ENCODE assay signal across 8 mouse cellular contexts in genomic region chr7:139390380-139390779, GRCm38 (mm10). TPM values are rescaled to one million over a fixed set of nuclear protein-coding genes. Genes with fewer than 3 reads are reported as not detected.
A peak's percentile ranks its signal among the peaks of the same experiment; 100 is the strongest.
DNase-seq lines count a peak whose midpoint lies in the region; ATAC-seq lines count a peak whose summit lies in the region.

No protein-coding gene starts in this region.

- no peak for ATAC-seq in hindbrain, embryonic 11.5 days (ENCODE audit: low FRiP score)
- no peak for ATAC-seq in hindbrain, embryonic 14.5 days (ENCODE audit: low FRiP score)
- no peak for ATAC-seq in midbrain, embryonic 15.5 days (replicated peaks)
- no peak for ATAC-seq in granulocyte monocyte progenitor cell, adult 5-6 weeks (replicated peaks; ENCODE audit: poor library complexity, severe bottlenecking)

- no peak overlapping the region for H3K27ac ChIP-seq in hindbrain, embryonic 10.5 days
- H3K27ac ChIP-seq in hindbrain, embryonic 11.5 days (ENCODE audit: low read depth, low read length): no peak overlapping the region
- H3K27ac ChIP-seq in hindbrain, embryonic 14.5 days: no peak overlapping the region
- no peak overlapping the region for H3K27ac ChIP-seq in midbrain, embryonic 15.5 days

- H3K9ac ChIP-seq in hindbrain, embryonic 11.5 days (ENCODE audit: low read depth, low read length): no peak overlapping the region
- 0 out of 2 replicates have a peak overlapping the region, but pooled peaks have one; percentile 6 for H3K9ac ChIP-seq in hindbrain, embryonic 14.5 days
- H3K9ac ChIP-seq in midbrain, embryonic 15.5 days: no peak overlapping the region

- H3K4me3 ChIP-seq in hindbrain, embryonic 10.5 days: peak overlapping the region; percentile 81
- no peak overlapping the region for H3K4me3 ChIP-seq in hindbrain, embryonic 11.5 days (ENCODE audit: low read depth, low read length)
- H3K4me3 ChIP-seq in hindbrain, embryonic 14.5 days (replicated peaks; ENCODE audit: low read length): no peak overlapping the region
- no peak overlapping the region for H3K4me3 ChIP-seq in midbrain, embryonic 15.5 days

- 88% methylated on average over 3 of the region's 3 CpGs for WGBS in hindbrain, embryonic 10.5 days
- WGBS in hindbrain, embryonic 11.5 days: 86% methylated on average over 3 of the region's 3 CpGs
- 73% methylated on average over 3 of the region's 3 CpGs for WGBS in hindbrain, embryonic 14.5 days
- 86% methylated on average over 3 of the region's 3 CpGs for WGBS in midbrain, embryonic 15.5 days

- no peaks in the 10 kb centered on the region for H3K9me3 ChIP-seq in hindbrain, embryonic 10.5 days
- H3K9me3 ChIP-seq in hindbrain, embryonic 11.5 days (ENCODE audit: control insufficient read depth, low read length): no peaks in the 10 kb centered on the region
- H3K9me3 ChIP-seq in hindbrain, embryonic 14.5 days (ENCODE audit: control insufficient read depth, low read length): no peaks in the 10 kb centered on the region
- no peaks in the 10 kb centered on the region for H3K9me3 ChIP-seq in midbrain, embryonic 15.5 days

- no peaks in the 10 kb centered on the region for H3K27me3 ChIP-seq in hindbrain, embryonic 10.5 days (ENCODE audit: insufficient read depth, poor library complexity, severe bottlenecking)
- H3K27me3 ChIP-seq in hindbrain, embryonic 11.5 days (ENCODE audit: control insufficient read depth, insufficient read depth, low read length): no peaks in the 10 kb centered on the region
- H3K27me3 ChIP-seq in hindbrain, embryonic 14.5 days (ENCODE audit: control insufficient read depth, insufficient read depth, low read length): no peaks in the 10 kb centered on the region
- no peaks in the 10 kb centered on the region for H3K27me3 ChIP-seq in midbrain, embryonic 15.5 days (replicated peaks)

- peaks cover 40% of the 10 kb centered on the region for H3K4me1 ChIP-seq in hindbrain, embryonic 10.5 days (replicated peaks)
- H3K4me1 ChIP-seq in hindbrain, embryonic 11.5 days (replicated peaks; ENCODE audit: control insufficient read depth, insufficient read depth, low read length): no peaks in the 10 kb centered on the region
- peaks cover 35% of the 10 kb centered on the region for H3K4me1 ChIP-seq in hindbrain, embryonic 14.5 days (replicated peaks; ENCODE audit: control insufficient read depth, insufficient read depth, low read length)
- H3K4me1 ChIP-seq in midbrain, embryonic 15.5 days: peaks cover 29% of the 10 kb centered on the region

- DNase-seq in hindbrain, embryonic 10.5 days (ENCODE audit: low spot score): no peak
- DNase-seq in hindbrain, embryonic 11.5 days (ENCODE audit: low spot score): no peak
- DNase-seq in MN1 (ENCODE audit: low spot score): peak; percentile 29
- peak; percentile 66 to 73 for DNase-seq in cerebellum, postnatal 14 days
- DNase-seq in hindbrain, embryonic 14.5 days (ENCODE audit: low spot score): no peak
- DNase-seq in spleen, adult 12 weeks (ENCODE audit: low spot score): no peak

- H3K36me3 ChIP-seq in hindbrain, embryonic 10.5 days: no peaks in the 10 kb centered on the region
- H3K36me3 ChIP-seq in hindbrain, embryonic 11.5 days (ENCODE audit: control insufficient read depth, insufficient read depth, low read length): no peaks in the 10 kb centered on the region
- no peaks in the 10 kb centered on the region for H3K36me3 ChIP-seq in hindbrain, embryonic 14.5 days (replicated peaks; ENCODE audit: control insufficient read depth, insufficient read depth)
- no peaks in the 10 kb centered on the region for H3K36me3 ChIP-seq in midbrain, embryonic 15.5 days (replicated peaks)

- no peak overlapping the region for H3K4me2 ChIP-seq in hindbrain, embryonic 11.5 days (replicated peaks; ENCODE audit: low read depth, low read length)
- H3K4me2 ChIP-seq in hindbrain, embryonic 14.5 days (replicated peaks): peak overlapping the region; percentile 73
- peak overlapping the region; percentile 69; the same call in 1 of the 2 replicates for H3K4me2 ChIP-seq in midbrain, embryonic 15.5 days

RNA-seq across cellular contexts. Expression of gene Inpp5a, which starts 1.5 kb away (rescaled TPM):
- polyA plus RNA-seq in hindbrain, embryonic 10.5 days (2016; fragmentation: Nextera tagmentation; extraction: Ambion mirVana): 17.9 and 19.0 TPM in 2 replicates
- 24.1 and 24.2 TPM in 2 replicates for polyA plus RNA-seq in hindbrain, embryonic 11.5 days (2014; fragmentation: Nextera tagmentation; extraction: Ambion mirVana)
- polyA plus RNA-seq in hindbrain, embryonic 14.5 days (2014; fragmentation: Nextera tagmentation; extraction: Ambion mirVana): 28.1 and 34.1 TPM in 2 replicates
- 17.7 and 19.2 TPM in 2 replicates for polyA plus RNA-seq in midbrain, embryonic 15.5 days (2015; fragmentation: Nextera tagmentation; extraction: Ambion mirVana)
- 7.9 and 10.2 TPM in 2 replicates for total RNA-seq in granulocyte monocyte progenitor cell, adult 5-6 weeks (2014; fragmentation: Nextera tagmentation)
- total RNA-seq in granulocyte monocyte progenitor cell, adult 5-6 weeks (2017): 5.5 and 11.6 TPM in 2 replicates

Comparison
In these comparisons a context has a peak if more than half of its experiments do, and no peak if none do; other contexts are left out.
1. DNase-seq: peak in MN1 (single experiment) and cerebellum, postnatal 14 days (2 of 2); none in hindbrain, embryonic 10.5 days (single experiment), hindbrain, embryonic 11.5 days (single experiment), hindbrain, embryonic 14.5 days (single experiment) and spleen, adult 12 weeks (single experiment).